Mouse (Mus musculus) brain, embryonic 18.5 days (tissue): ENCODE results near the gene Riiad1.

Experiments used
- DNase-seq: peaks from one replicate; pipeline ENCODE4 v3.0.0-alpha.2; 2012; ENCODE audit warnings: low read depth, low spot score

Gene Riiad1

DNA sequence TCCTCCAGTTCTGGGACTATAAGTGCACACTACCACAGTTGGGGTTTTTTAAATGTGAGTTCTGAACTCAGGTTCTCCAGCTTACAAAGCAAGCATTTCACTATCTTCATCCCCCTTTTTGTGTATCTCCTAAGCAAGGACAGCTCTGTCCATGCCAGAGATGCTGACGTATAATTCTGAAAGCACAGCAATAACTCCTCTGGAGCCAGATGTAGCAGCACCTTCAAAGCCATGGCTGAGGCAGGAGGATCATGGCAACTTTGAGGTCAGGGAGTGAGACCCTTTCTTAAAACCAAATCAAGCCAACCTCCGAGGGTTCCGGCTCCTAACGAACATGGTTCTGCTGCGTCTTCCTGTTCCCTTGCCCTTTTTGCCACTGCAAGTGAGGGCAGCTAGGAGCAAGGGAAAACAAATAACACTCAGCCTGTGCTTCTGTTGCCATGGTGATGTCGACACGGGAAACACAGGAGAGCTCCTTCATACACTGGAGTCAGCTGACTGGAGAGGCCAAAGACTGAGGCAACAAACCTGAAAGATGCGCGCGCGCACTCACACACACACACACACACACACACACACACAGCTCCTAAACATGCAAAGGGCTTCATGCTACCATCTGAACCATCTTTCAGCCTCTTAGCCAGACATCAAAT, 16.1 kb downstream of the Riiad1 start:
- no peak for DNase-seq

DNA sequence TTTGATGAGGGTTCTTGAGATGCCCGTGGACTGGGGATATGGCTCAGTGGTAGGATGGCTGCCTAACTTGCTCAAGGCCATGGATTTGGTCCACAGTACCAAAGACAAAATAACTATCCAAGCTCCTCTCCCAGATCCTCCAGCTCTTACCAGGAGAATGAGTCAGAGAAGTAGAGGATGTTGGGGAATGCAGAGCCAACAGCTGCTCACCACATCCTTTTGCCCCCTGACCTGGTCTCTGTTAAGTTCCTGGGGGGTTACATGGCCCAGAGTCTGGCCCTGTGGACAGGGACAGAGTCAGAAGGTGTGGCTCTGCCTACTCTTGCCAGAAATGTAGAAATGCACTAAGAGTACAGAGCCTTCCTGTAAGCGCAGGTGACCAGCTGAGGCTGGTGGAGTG, 20.3 kb downstream of the Riiad1 start:
- no peak for DNase-seq

DNA sequence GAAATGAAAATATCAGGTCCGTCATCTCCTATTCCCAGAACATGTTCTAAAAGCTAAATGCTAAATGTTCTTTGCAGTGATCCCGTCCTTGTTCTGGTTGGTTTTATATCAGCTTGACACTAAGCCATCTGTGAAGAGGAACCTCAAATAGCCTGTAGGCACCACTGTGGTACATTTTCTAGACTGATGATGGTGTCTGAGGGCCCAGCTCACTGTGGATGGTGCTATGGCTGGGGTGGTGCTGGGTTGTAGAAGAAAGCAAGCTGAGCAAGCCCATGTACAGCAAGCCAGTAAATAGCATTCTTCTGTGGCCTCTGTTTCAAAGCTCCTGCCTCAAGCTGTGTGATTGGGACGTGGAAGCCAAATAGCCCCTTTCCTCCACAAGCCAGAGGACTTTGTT, 23.1 kb downstream of the Riiad1 start:
- DNase-seq: no peak

DNA sequence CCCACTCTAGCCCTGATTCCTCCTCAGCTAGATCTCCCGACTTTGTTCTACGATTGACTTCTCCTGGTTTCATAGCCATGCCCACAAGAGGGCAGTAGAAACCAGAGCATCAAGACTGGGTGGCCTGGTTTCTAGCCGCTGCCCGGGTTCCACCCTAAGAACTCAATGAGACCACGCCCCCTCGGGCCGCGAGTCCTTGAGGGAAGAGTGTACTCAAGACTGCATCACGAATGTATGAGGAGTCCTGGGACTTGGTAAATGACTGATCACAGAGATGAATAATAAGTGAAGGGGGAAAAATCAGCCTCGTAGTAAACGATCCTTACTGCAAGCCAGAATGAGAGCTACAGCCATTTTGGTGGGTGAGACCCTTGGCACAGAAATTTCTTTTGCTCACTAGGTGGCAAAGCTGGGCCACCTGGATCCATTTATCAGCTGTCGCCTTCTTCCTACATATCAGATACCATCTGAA, 23.6 kb downstream of the Riiad1 start:
- peak; percentile 85 for DNase-seq

DNA sequence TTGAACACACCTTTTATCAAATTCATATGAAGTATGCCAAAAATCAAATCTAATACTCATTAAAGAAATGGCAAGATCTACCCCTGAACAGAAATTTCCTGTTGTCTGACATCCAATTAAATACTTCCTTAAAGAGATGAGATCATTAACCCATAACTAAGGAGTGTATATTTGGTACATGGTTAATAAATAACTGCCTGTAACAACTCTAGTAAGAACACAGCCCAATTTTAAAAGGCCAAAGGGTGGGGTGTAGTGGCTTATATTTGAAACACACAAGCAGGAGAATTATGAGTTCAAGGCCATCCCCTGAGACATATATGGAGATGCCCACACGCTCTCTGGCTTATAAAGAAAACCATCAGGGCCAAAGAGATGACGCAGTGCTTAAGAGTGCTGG, 30.8 kb downstream of the Riiad1 start:
- no peak for DNase-seq

DNA sequence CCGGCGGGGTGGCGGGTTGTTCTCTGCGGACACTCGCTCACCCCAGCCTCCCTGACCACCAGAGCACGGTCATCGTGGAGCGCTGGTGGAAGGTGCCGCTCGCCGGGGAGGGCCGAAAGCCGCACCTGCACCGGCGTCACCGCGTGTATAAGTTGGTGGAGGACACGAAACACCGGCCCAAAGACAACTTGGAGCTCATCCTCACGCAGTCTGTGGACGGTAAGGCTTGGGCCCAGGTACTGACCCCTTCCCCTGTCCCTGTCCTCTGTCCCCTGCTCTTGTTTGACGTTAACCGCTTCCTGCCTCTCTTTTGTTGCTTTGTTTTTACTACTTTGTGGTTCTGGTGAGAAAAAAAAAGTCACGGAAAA, 36.6 kb downstream of the Riiad1 start, which contains the start of gene Oaz3:
Oaz3 (minus strand) TSS at position 319 of the 368 bp plus-strand sequence.
- DNase-seq: no peak

DNA sequence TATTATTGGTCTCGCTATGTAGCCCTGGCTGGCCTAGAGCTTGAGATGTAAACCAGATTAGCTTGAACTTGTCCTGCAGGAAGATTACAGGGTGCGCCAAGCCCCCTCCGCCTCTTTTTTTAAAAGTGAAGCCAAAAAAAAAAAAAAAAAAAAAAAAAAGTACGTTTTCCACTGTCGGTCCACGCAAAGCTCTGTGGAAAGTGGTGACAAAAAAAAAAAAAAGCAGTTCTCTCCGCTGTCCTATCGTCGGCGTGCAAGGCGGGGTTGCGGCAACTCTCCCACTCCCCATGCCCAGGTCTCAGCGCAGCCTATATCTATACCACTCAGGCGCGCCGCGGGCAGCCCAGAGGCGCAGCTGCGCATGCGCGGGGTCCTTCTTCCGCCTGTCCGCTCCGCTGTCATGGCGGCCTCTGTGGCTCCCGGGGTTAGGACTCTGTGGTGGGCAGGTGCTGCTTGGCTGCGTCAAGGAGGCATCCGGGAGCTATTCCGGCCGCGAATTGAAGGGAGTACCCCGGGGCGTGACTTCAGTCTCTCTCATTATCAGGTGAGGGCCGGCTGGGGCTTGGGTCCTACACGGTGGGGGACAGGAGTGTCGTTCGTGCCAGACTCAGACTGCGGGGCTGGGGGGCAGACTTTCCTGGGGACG, 37.1 kb downstream of the Riiad1 start, which contains the start of gene Mrpl9:
Mrpl9 (plus strand) TSS at position 368 of the 646 bp plus-strand sequence.
- peak; percentile 80 for DNase-seq

DNA sequence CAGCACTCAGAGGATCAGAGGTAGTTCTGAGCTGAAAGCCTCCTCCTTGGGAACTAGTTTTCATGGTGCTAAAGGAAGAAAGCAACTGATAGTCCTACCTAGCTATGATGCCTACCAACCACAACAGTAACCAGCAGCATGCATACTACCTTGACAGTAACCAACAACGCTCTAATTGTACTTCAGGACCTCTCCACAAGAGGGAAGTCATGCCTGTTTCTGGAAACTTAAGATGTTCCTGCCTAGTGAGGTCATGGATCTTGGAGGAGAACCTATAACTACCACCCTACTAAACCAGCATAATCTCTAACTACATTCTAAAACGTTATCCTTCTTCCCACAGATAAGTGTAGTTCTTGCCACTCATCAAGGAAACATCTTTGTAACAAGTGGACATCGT, 39.0 kb downstream of the Riiad1 start:
- DNase-seq: no peak

DNA sequence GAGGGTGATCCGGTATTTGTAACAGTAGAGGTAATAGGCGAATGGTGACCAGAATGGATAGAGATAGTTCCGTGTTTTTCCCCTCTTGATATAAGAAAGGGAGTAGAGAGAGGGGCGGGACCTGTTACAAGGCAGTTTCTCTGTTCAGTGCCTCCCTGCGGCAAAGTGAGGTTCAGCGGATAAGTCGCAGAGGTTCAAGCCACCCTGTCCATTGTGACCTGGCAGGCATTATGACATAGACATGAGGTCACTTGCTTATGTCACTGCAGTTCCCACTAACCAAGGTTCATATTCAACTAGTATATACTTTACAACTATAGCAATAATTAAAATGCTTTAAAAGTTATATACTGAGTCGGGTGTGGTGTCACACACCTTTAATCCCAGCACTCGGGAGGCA, 43.7 kb downstream of the Riiad1 start:
- no peak for DNase-seq

DNA sequence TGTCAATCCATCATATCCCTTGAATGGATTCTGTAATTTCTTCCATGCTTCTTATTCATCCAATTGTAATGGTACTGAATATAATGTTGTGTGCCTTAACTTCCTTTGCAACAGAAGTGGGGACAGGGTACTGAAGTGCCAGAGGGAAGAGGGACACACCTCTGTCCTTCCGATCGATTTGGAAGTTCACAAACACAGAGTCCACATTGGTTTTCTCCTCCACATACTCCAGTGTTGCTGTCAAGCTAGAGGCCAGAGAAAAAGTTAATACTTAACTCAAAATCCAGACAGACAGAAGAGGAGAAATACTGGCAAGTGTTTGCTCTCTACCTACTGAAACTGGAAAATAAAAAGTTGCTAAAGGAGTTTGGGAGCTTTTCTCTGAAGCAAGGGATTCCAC, 45.8 kb downstream of the Riiad1 start:
- DNase-seq: no peak

DNA sequence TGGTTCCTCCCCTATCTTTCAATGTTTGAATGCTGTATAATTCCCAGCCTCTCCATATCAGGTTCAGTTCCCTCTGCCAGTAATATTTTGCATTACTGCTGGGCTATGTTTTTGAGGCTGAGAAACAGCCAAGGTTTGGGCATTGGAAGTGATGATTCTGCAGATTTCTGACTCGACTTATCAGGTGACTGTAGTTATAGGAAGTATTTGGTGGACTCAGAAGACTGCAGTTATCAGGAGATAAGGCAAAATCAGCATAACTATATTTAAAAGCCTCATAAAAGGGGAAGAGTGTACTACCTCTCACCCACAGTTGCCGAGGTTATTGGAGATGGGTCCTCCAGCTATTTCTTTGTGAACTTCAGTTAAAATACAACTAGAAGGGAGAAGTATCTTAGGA, 49.2 kb downstream of the Riiad1 start:
- no peak for DNase-seq
